Mouse (Mus musculus) thymus, adult 2 months (tissue): ENCODE data around the gene Actr5.

Experiments used
- CTCF ChIP-seq: fragments of 200-500 bp; IDR thresholded peaks from 2 replicates; pipeline ENCODE4 v1.5.1; 2012; ENCODE audit warnings: mild to moderate bottlenecking, control low read depth, low read length, moderate library complexity, borderline replicate concordance; ENCODE audit not compliant: control insufficient read depth, poor library complexity, insufficient read depth; ENCODE audit errors: extremely low read depth
- POLR2A ChIP-seq: fragments of 200-500 bp; IDR thresholded peaks from 2 replicates; pipeline ENCODE4 v1.6.1; 2012; ENCODE audit warnings: mild to moderate bottlenecking, low read length, control low read depth, moderate library complexity; ENCODE audit not compliant: control insufficient read depth, poor library complexity, insufficient read depth; ENCODE audit errors: extremely low read depth

DNA sequence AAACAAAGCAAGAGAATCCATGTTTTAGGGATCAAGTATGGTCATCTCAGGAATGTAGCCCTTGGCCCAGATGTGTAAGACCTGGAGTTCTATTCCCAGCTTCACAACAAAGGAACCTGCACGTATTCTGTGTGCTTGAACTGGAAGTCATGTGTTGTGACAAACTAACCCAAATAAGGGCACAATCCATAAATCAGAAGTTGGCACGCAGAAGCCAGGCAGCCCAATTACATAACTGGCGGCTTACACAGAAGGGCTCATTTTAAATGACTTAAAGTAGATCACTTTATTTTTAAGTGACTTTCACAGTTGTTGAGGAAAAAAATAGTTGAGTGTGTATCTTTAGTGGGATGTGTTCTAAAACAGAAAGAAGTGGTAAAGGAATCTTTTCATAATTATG, 19.1 kb downstream of the Actr5 start:
- TF ChIP-seq CTCF: no peak
- no peak for TF ChIP-seq POLR2A
